Mouse (Mus musculus) olfactory bulb, adult 2 months (tissue): Measurements from ENCODE around the gene Ncbp2. TPM values are rescaled to one million over a fixed set of nuclear protein-coding genes. Genes with fewer than 3 reads are reported as not detected.

Experiments used
- H3K27ac ChIP-seq: fragments of 200-500 bp; 2 replicates; pipeline ENCODE4 v1.5.1; 2012; ENCODE audit warnings: low read depth, low read length; ENCODE audit not compliant: insufficient read depth
- H3K4me1 ChIP-seq: fragments of 200-500 bp; 2 replicates; pipeline ENCODE4 v1.6.1; 2012; ENCODE audit warnings: low read length; ENCODE audit not compliant: control insufficient read depth, insufficient read depth
- H3K4me3 ChIP-seq: fragments of 200-500 bp; 2 replicates; pipeline ENCODE4 v1.5.1; 2012; ENCODE audit warnings: mild to moderate bottlenecking, low read depth, low read length, moderate library complexity; ENCODE audit not compliant: insufficient read depth
- CTCF ChIP-seq: fragments of 200-500 bp; IDR thresholded peaks from 2 replicates; pipeline ENCODE4 v1.5.1; 2012; ENCODE audit warnings: low read depth, mild to moderate bottlenecking, low read length, moderate library complexity; ENCODE audit not compliant: insufficient read depth
- POLR2A ChIP-seq: fragments of 200-500 bp; IDR thresholded peaks from 2 replicates; pipeline ENCODE4 v1.6.1; 2012; ENCODE audit warnings: mild to moderate bottlenecking, low read depth, low read length, moderate library complexity; ENCODE audit not compliant: insufficient read depth
- WGBS: fragments of 180-500 bp; shearing (Covaris S2); methylation state at CpG from one replicate; pipeline ENCODE4 v1.1.7; 2018; 5-methylcytosine and 5-hydroxymethylcytosine counted together
- polyA plus RNA-seq: library from polyadenylated mRNA; stranded (reverse); fragments of >200 nt; gene quantifications from 2 replicates; pipeline ENCODE4 v1.2.4, GENCODE M21; 2012; ENCODE audit warnings: low replicate concordance; ENCODE audit not compliant: missing spikeins, insufficient read depth, insufficient read length

Gene Ncbp2
- polyA plus RNA-seq, 1 experiment: not detected

DNA sequence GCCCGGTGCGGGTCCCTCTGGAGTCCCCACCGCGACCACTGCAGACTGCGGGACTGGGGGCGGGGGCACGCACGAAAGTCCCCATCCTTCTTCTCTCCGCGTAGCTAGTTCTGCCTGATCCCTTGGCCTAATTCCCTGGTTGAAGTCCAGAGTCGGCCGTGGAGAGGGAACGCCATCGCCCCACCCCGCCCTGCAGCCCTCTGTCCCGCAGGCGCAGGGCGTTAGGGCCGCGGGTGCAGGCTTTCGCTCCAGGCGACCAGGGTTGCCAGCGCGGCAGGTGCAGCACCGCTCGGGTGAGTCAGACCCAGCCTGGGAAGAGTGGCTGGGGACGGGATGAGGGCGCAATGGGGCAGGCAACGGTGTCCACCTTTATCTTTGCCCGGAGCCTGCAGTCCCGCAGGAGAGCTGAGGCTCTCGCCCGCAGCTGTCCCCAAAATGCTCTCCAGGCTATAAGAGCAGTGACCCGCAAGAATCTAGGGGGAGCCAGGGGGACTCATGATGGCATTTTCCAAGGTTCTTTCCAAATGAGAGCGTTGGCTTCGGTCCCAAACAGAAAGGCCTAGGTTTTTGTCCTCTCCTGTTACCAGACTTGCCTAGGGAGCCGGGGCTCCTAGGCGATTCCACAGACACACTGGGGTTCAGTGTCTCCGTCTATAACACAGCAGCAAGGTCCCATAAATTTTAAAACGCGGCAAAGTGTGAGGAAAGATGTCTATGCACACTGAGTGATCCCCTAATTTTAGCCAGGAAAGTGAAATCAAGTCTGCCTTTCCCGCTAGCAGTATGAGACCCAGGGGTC lies 14.4 kb upstream of the Ncbp2 start, which contains the start of gene Pigz:
Pigz (plus strand) TSS at position 101 of the 799 bp plus-strand sequence.
- TF ChIP-seq CTCF: no peak
- TF ChIP-seq POLR2A: no peak
- WGBS: 10% methylated on average over 42 of the region's 42 CpGs
- H3K4me1 ChIP-seq: peaks cover 26% of the 10 kb centered on the region
- peak within 1 kb of the TSS; percentile 52 for H3K4me3 ChIP-seq
- H3K27ac ChIP-seq: peak within 1 kb of the TSS; percentile 86

- Histone ChIP-seq H3K27ac (no peak overlapping the region), H3K4me3 (peak overlapping the region; percentile 47; the same call in 1 of the 2 replicates), H3K4me1 (peaks cover 26% of the 10 kb centered on the region)
- TF ChIP-seq POLR2A: no peak
- TF ChIP-seq CTCF: no peak
- 47% methylated on average over 13 of the region's 13 CpGs for WGBS
Observed at GRCm38 (mm10) chr16:31934550-31935010, 13.7 kb upstream of the Ncbp2 start.

GRCm38 (mm10) chr16:31935091-31935979 lies 13.0 kb upstream of the Ncbp2 start:
- 8% methylated on average over 36 of the region's 36 CpGs for WGBS
- no peak overlapping the region; the same call in 1 of the 2 replicates for H3K27ac ChIP-seq
- TF ChIP-seq POLR2A: no peak
- TF ChIP-seq CTCF: no peak
- H3K4me3 ChIP-seq: peak overlapping the region; percentile 47
- H3K4me1 ChIP-seq: peaks cover 26% of the 10 kb centered on the region

GRCm38 (mm10) chr16:31936568-31936967 lies 11.7 kb upstream of the Ncbp2 start:
- TF ChIP-seq POLR2A: no peak
- TF ChIP-seq CTCF: no peak
- 86% methylated on average over 4 of the region's 4 CpGs for WGBS
- no peak overlapping the region for H3K4me3 ChIP-seq
- no peak overlapping the region for H3K27ac ChIP-seq
- H3K4me1 ChIP-seq: peaks cover 26% of the 10 kb centered on the region

DNA sequence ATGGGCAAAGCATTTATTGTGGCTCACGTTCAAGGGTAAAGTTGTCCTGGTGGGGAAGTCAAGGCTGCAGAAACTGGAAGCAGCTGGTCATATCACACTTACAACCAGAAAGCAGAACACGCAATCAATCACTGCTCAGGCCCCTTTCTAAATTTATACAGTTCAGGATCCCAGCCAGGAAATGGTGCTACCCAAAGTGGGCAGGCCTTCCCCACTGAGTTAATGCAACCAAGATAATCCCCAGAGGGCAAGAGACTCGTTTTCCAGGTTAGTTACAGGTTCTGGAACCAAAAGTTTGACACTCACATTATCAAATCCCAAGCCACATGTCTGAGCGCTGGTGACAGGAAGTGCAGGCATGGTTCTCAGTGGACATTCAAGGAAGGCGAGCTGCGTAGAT lies 9.5 kb upstream of the Ncbp2 start:
- Histone ChIP-seq H3K4me1 (peaks cover 18% of the 10 kb centered on the region), H3K4me3 (no peak overlapping the region), H3K27ac (no peak overlapping the region)
- 75% methylated on average over 6 of the region's 6 CpGs for WGBS
- no peak for TF ChIP-seq POLR2A
- TF ChIP-seq CTCF: no peak

- peaks cover 19% of the 10 kb centered on the region for H3K4me1 ChIP-seq
- no peak for TF ChIP-seq POLR2A
- no peak for TF ChIP-seq CTCF
Observed at GRCm38 (mm10) chr16:31940586-31940985, 7.7 kb upstream of the Ncbp2 start.

DNA sequence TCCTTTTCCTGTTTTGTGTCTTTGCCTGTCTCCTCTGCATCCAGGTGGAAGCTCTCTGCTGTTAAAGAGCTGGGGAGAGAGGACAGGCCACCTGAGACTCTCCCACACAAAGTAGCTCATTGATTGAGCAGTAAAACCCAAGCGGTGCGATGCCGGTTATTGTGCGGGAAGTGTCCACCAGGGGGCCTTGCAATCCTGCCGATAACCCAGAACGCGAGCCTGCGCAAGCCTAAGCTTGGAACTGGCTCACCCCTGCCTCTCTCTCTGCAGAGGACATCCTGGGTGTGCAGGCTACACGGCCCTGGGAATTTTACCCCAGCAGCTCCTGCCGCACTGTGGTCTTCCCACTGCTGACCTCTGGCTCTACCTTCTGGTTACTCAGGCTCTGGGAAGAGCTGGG lies 4.3 kb upstream of the Ncbp2 start:
- TF ChIP-seq CTCF (peak; percentile 55; the same call in 1 of the 2 replicates), POLR2A (no peak)
- no peak overlapping the region; the same call in 1 of the 2 replicates for H3K4me3 ChIP-seq
- peaks cover 24% of the 10 kb centered on the region for H3K4me1 ChIP-seq
- H3K27ac ChIP-seq: no peak overlapping the region
- 4% methylated on average over 10 of the region's 10 CpGs for WGBS

More at GRCm38 (mm10) chr16:31940586-31940985, 7.7 kb upstream of the Ncbp2 start:
- 82% methylated on average over 2 of the region's 2 CpGs for WGBS
- Histone ChIP-seq H3K4me3 (no peak overlapping the region), H3K27ac (no peak overlapping the region)

DNA sequence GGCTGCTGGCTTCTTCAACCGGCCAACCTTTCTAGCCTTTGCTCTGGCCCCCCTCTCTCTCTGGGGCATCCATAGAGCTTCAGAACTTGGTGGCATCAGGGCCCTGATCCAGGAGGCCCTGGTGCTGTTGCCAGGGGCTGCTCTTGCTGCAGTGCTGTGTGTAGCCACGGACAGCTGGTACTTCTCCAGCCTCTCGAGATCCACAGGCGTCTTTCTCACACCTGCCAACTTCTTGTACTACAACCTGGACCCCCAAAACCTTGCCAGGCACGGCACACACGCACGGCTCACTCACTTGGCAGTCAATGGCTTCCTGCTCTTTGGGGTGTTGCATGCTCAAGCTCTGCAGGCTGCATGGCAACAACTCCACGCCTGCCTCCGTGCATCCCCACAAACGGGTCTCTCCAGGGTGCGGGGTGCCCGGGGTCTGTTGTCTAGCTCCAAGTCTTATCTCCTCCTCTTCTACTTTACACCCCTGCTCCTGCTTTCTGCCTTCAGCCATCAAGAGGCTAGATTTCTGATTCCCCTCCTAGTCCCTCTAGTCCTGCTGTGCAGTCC lies 3.5 kb upstream of the Ncbp2 start:
- no peak overlapping the region for H3K4me3 ChIP-seq
- TF ChIP-seq POLR2A (no peak), CTCF (no peak)
- H3K4me1 ChIP-seq: peaks cover 24% of the 10 kb centered on the region
- H3K27ac ChIP-seq: no peak overlapping the region
- WGBS: 87% methylated on average over 12 of the region's 12 CpGs
